Mouse (Mus musculus) liver, postnatal 0 days (tissue): ENCODE results near the gene Tmem165. TPM values are rescaled to one million over a fixed set of nuclear protein-coding genes. Genes with fewer than 3 reads are reported as not detected.

Experiments used
- ATAC-seq: fragments of 200-750 bp; cut with Nextera tagmentation; 2 replicates; pipeline ENCODE4 v1.8.0; 2017; ENCODE audit warnings: mild to moderate bottlenecking, moderate library complexity
- DNase-seq: peaks from one replicate; pipeline ENCODE4 v3.0.0-alpha.2; 2016
- H3K27ac ChIP-seq: fragments of 300-500 bp; sonication (generic); 2 replicates; pipeline ENCODE4 v1.5.1; 2014; ENCODE audit warnings: antibody characterized with exemption, moderate library complexity, mild to moderate bottlenecking, low read depth
- H3K27me3 ChIP-seq: fragments of 300-500 bp; sonication (generic); 2 replicates; pipeline ENCODE4 v1.6.1; 2014; ENCODE audit warnings: low read length, control low read depth, mixed read lengths; ENCODE audit not compliant: insufficient read depth
- H3K36me3 ChIP-seq: fragments of 300-500 bp; sonication (generic); replicated peaks from 2 replicates; pipeline ENCODE4 v1.6.1; 2014; ENCODE audit warnings: mild to moderate bottlenecking, control low read depth, low read length, moderate library complexity, mixed read lengths; ENCODE audit not compliant: insufficient read depth
- H3K4me1 ChIP-seq: fragments of 300-500 bp; sonication (generic); 2 replicates; pipeline ENCODE4 v1.6.1; 2014; ENCODE audit warnings: antibody characterized with exemption, mild to moderate bottlenecking, control low read depth; ENCODE audit not compliant: insufficient read depth
- H3K4me2 ChIP-seq: fragments of 300-500 bp; sonication (generic); 2 replicates; pipeline ENCODE4 v1.6.1; 2014; ENCODE audit warnings: low read depth, mild to moderate bottlenecking, low read length, moderate library complexity, mixed read lengths
- H3K4me3 ChIP-seq: fragments of 300-500 bp; sonication (generic); 2 replicates; pipeline ENCODE4 v1.5.1; 2014; ENCODE audit warnings: low read depth, low read length
- H3K9ac ChIP-seq: fragments of 300-500 bp; sonication (generic); replicated peaks from 2 replicates; pipeline ENCODE4 v1.6.1; 2014; ENCODE audit warnings: mild to moderate bottlenecking, moderate library complexity
- H3K9me3 ChIP-seq: fragments of 300-500 bp; sonication (generic); 2 replicates; pipeline ENCODE4 v1.6.1; 2016; ENCODE audit warnings: mild to moderate bottlenecking, control low read depth, low read length, mixed read lengths
- CTCF ChIP-seq: sonication (generic); IDR thresholded peaks from 2 replicates; pipeline ENCODE4 v1.5.1; 2016; ENCODE audit warnings: antibody characterized with exemption, low read depth
- EP300 ChIP-seq: IDR thresholded peaks from 2 replicates; pipeline ENCODE4 v1.6.1; 2016; ENCODE audit warnings: antibody characterized with exemption, low read depth, mild to moderate bottlenecking
- WGBS: fragments of 180-500 bp; shearing (Covaris S2); extraction: QIAGEN DNeasy Blood & Tissue Kit; methylation state at CpG from one replicate; pipeline ENCODE4 v1.1.7; 2014; ENCODE audit not compliant: insufficient replicate concordance; 5-methylcytosine and 5-hydroxymethylcytosine counted together
- polyA plus RNA-seq: library from polyadenylated mRNA; unstranded; fragments of >200 nt; fragmentation: Nextera tagmentation; extraction: Ambion mirVana; gene quantifications from 2 replicates; pipeline ENCODE4 v1.2.1, GENCODE M21; 2015

Tmem165 gene
- polyA plus RNA-seq, 1 experiment from 2014 or later, result 20.9 TPM

- no peaks in the 10 kb centered on the region for H3K9me3 ChIP-seq
- peaks cover 17% of the 10 kb centered on the region for H3K36me3 ChIP-seq
- no peaks in the 10 kb centered on the region for H3K27me3 ChIP-seq
- no peak overlapping the region for H3K4me2 ChIP-seq
- H3K4me3 ChIP-seq, result no peak overlapping the region
- ATAC-seq (no peak), DNase-seq (no peak)
- H3K27ac ChIP-seq, result no peak overlapping the region
- 83% methylated on average over 4 of the region's 4 CpGs for whole genome bisulfite sequencing
- TF ChIP-seq CTCF (no peak), EP300 (no peak)
- no peaks in the 10 kb centered on the region for H3K4me1 ChIP-seq
- no peak overlapping the region for H3K9ac ChIP-seq
These were observed 60.2 kb downstream of the Tmem165 start for GRCm38 (mm10) chr5:76243929-76244328.

DNA sequence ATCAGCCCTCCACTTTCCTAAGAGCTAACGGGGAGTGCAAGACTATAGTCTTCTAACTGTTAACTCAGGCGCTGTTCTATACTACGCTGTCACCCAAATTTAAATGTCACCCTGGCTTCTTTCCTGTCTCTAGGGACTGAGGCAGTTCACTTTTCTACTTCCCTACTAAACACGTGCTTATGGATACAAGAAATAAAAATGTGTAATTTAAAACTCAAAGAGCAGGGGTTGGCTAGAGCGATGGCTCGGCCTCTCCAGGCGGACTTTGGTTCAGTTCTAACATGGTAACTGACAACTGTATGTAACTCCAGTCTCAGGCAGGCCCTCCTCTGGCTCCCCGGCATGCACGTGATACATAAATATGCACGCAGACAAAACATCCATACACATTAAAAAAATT is 60.8 kb downstream of the Tmem165 start:
- H3K4me2 ChIP-seq, result no peak overlapping the region
- no peak overlapping the region for H3K27ac ChIP-seq
- no peak overlapping the region for H3K9ac ChIP-seq
- H3K27me3 ChIP-seq, result no peaks in the 10 kb centered on the region
- ATAC-seq (no peak), DNase-seq (no peak)
- H3K4me1 ChIP-seq, result no peaks in the 10 kb centered on the region
- peaks cover 17% of the 10 kb centered on the region for H3K36me3 ChIP-seq
- H3K9me3 ChIP-seq, result no peaks in the 10 kb centered on the region
- TF ChIP-seq EP300, result no peak
- TF ChIP-seq CTCF, result no peak
- H3K4me3 ChIP-seq, result no peak overlapping the region
- WGBS, result 83% methylated on average over 10 of the region's 10 CpGs

DNA sequence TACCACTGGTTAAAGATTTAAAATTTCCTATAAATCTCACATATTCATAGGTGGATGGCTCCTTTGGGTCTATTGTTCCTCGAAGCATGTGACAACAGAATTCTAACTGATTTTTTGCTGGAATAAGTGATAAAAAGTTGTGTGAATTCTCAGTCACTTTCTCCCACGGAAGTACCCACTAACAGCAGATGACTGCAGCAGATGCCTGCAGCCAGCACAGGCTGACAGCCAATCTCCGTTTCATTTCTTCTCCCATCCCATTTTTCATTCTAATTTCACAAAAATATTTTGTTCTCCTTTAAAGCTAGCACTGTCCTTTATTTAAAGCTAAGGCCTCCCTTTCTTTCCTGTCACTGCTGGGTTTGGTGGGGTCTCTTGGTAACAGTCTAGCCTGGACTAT is 61.7 kb downstream of the Tmem165 start:
- no peak for TF ChIP-seq EP300
- TF ChIP-seq CTCF, result no peak
- WGBS, result 78% methylated on average over 3 of the region's 3 CpGs
- no peak for DNase-seq
- Histone ChIP-seq H3K4me2 (no peak overlapping the region), H3K9ac (no peak overlapping the region), H3K27ac (no peak overlapping the region), H3K36me3 (peaks cover 12% of the 10 kb centered on the region), H3K9me3 (no peaks in the 10 kb centered on the region), H3K4me3 (no peak overlapping the region), H3K4me1 (no peaks in the 10 kb centered on the region), H3K27me3 (no peaks in the 10 kb centered on the region)
- no peak for ATAC-seq

DNA sequence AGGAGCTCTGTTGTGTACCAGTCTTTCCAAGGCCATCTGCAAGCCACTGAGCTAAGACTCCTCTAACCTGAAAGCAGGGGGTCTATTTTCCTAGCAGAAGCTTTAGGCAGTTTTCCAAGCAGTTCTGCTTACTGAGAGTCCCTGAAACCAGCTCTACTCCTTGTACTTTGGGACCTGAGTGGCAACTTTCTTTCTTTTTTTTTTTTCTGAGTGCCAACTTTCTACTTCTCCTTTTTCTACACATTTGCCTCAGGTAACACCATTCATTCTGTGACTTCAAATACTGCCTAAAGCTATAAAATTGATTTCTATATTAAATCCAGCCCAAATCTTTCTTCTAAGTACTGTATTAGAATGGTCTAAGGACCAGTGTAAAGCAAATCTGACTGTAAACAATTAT is 62.9 kb downstream of the Tmem165 start:
- H3K9me3 ChIP-seq, result no peaks in the 10 kb centered on the region
- no peak for ATAC-seq
- H3K9ac ChIP-seq, result no peak overlapping the region

GRCm38 (mm10) chr5:76250948-76251347 is 67.3 kb downstream of the Tmem165 start:
- no peaks in the 10 kb centered on the region for H3K27me3 ChIP-seq
- no peak overlapping the region for H3K27ac ChIP-seq
- no peak overlapping the region for H3K9ac ChIP-seq
- ATAC-seq (no peak), DNase-seq (no peak)
- H3K36me3 ChIP-seq, result peaks cover 3% of the 10 kb centered on the region; the same call in 1 of the 2 replicates
- H3K4me2 ChIP-seq, result no peak overlapping the region
- TF ChIP-seq CTCF, result no peak
- no peak for TF ChIP-seq EP300
- no peak overlapping the region for H3K4me3 ChIP-seq
- WGBS, result 79% methylated on average over 3 of the region's 3 CpGs
- no peaks in the 10 kb centered on the region for H3K4me1 ChIP-seq
- H3K9me3 ChIP-seq, result no peaks in the 10 kb centered on the region

More for the DNA sequence above, 62.9 kb downstream of the Tmem165 start:
- Histone ChIP-seq H3K4me1 (no peaks in the 10 kb centered on the region), H3K4me2 (no peak overlapping the region), H3K4me3 (no peak overlapping the region), H3K27ac (no peak overlapping the region), H3K36me3 (peaks cover 12% of the 10 kb centered on the region), H3K27me3 (no peaks in the 10 kb centered on the region)
- TF ChIP-seq CTCF, result no peak
- no peak for TF ChIP-seq EP300
- no peak for DNase-seq

Other genes with a start within 250 kb of the Tmem165 start
- gene Kdr, start 205.4 kb upstream of the Tmem165 start, polyA plus RNA-seq, result 7.9 and 9.6 TPM in 2 replicates
- gene Srd5a3, start 43.6 kb upstream of the Tmem165 start, polyA plus RNA-seq, result 15.4 and 15.6 TPM in 2 replicates
- gene Clock, start 120.9 kb downstream of the Tmem165 start, polyA plus RNA-seq, result 2.3 and 3.6 TPM in 2 replicates
- not detected in 2 replicates for gene Pdcl2, start 147.3 kb downstream of the Tmem165 start, polyA plus RNA-seq
- gene Nmu, start 179.9 kb downstream of the Tmem165 start, polyA plus RNA-seq, result not detected in 2 replicates